20 mouse cellular contexts compared by ENCODE assay signal in genomic region chr12:111193331-111193730, GRCm38 (mm10). TPM values are rescaled to one million over a fixed set of nuclear protein-coding genes. Genes with fewer than 3 reads are reported as not detected.
A peak's percentile ranks its signal among the peaks of the same experiment; 100 is the strongest.
DNase-seq lines count a peak whose midpoint lies in the region; ATAC-seq and TF ChIP-seq lines count a peak whose summit lies in the region.
"Had no signal": no experiment of that assay in that cellular context is flagged by ENCODE, and none has a peak within 500 bp of the region (broad histone marks: within the 10 kb centered on the region; RNA-seq: fewer than 3 reads in every experiment).

No protein-coding gene starts in this region.

- H3K4me3 ChIP-seq in hindbrain, embryonic 12.5 days: no peak overlapping the region
- H3K4me3 ChIP-seq in hindbrain, postnatal 0 days (ENCODE audit: low read length): no peak overlapping the region
- no peak overlapping the region for H3K4me3 ChIP-seq in liver, embryonic 16.5 days (ENCODE audit: low read depth, low read length)
- H3K4me3 ChIP-seq: heart, embryonic 13.5 days; liver, embryonic 13.5 days had no signal

- no peaks in the 10 kb centered on the region for H3K9me3 ChIP-seq in hindbrain, embryonic 12.5 days (replicated peaks)
- H3K9me3 ChIP-seq in hindbrain, postnatal 0 days (ENCODE audit: low read length): no peaks in the 10 kb centered on the region
- H3K9me3 ChIP-seq in liver, embryonic 16.5 days (replicated peaks; ENCODE audit: control insufficient read depth, low read length): no peaks in the 10 kb centered on the region
- H3K9me3 ChIP-seq: G1E; heart, embryonic 13.5 days; liver, embryonic 13.5 days had no signal

- TF ChIP-seq CTCF in hindbrain, postnatal 0 days (IDR thresholded peaks at IDR 0.05; ENCODE audit: low read depth): no peak

- peaks cover 4% of the 10 kb centered on the region; the same call in 1 of the 2 replicates for H3K36me3 ChIP-seq in hindbrain, embryonic 12.5 days
- H3K36me3 ChIP-seq in hindbrain, postnatal 0 days (ENCODE audit: insufficient read depth, low read length): no peaks in the 10 kb centered on the region
- no peaks in the 10 kb centered on the region for H3K36me3 ChIP-seq in liver, embryonic 16.5 days (ENCODE audit: control insufficient read depth, insufficient read depth)
- H3K36me3 ChIP-seq: G1E had no signal

- H3K9ac ChIP-seq in hindbrain, embryonic 12.5 days: 0 out of 2 replicates have a peak overlapping the region, but pooled peaks have one; percentile 23
- H3K9ac ChIP-seq in hindbrain, postnatal 0 days (replicated peaks; ENCODE audit: low read length): no peak overlapping the region
- no peak overlapping the region for H3K9ac ChIP-seq in liver, embryonic 16.5 days (ENCODE audit: low read depth, low read length)
- H3K9ac ChIP-seq: heart, embryonic 13.5 days; liver, embryonic 13.5 days had no signal

- 75% methylated on average over 9 of the region's 9 CpGs for WGBS in hindbrain, embryonic 12.5 days
- WGBS in hindbrain, postnatal 0 days: 54% methylated on average over 9 of the region's 9 CpGs
- 75% methylated on average over 9 of the region's 9 CpGs for WGBS in liver, embryonic 16.5 days (ENCODE audit: insufficient replicate concordance)

- ATAC-seq in hindbrain, embryonic 12.5 days (ENCODE audit: low FRiP score): no peak
- ATAC-seq in hindbrain, postnatal 0 days: no peak
- ATAC-seq in liver, embryonic 16.5 days (ENCODE audit: low read depth): no peak

- H3K4me2 ChIP-seq in hindbrain, embryonic 12.5 days (replicated peaks): no peak overlapping the region
- H3K4me2 ChIP-seq in hindbrain, postnatal 0 days (ENCODE audit: low read depth, low read length): no peak overlapping the region
- H3K4me2 ChIP-seq in liver, embryonic 16.5 days (ENCODE audit: low read depth, low read length): no peak overlapping the region
- H3K4me2 ChIP-seq: heart, embryonic 13.5 days; liver, embryonic 13.5 days had no signal

- H3K27ac ChIP-seq in hindbrain, embryonic 12.5 days: 0 out of 2 replicates have a peak overlapping the region, but pooled peaks have one; percentile 19
- H3K27ac ChIP-seq in hindbrain, postnatal 0 days: no peak overlapping the region
- H3K27ac ChIP-seq in liver, embryonic 16.5 days (ENCODE audit: low read length): peak overlapping the region; percentile 10; the same call in 1 of the 2 replicates
- H3K27ac ChIP-seq: heart, embryonic 13.5 days; liver, embryonic 13.5 days; stomach, postnatal 0 days had no signal

- DNase-seq in hindbrain, postnatal 0 days (ENCODE audit: low spot score): no peak
- no peak for DNase-seq in liver
- DNase-seq in cerebellum, adult 11 months: peak; percentile 22
- DNase-seq in cerebellum, postnatal 25 days: peak; percentile 55 to 68
- no peak for DNase-seq in left cerebral cortex, adult 9 months (ENCODE audit: low spot score in 2 of 2)
- no peak for DNase-seq in urinary bladder, adult 2 months (ENCODE audit: low spot score)
- DNase-seq: adrenal gland, postnatal 25 days; kidney, postnatal 25 days; liver, embryonic 13.5 days; lung, postnatal 4 days; thymus, postnatal 4 days had no signal

- H3K4me1 ChIP-seq in hindbrain, embryonic 12.5 days: peaks cover 18% of the 10 kb centered on the region
- peaks cover 8% of the 10 kb centered on the region for H3K4me1 ChIP-seq in hindbrain, postnatal 0 days (ENCODE audit: insufficient read depth, low read length)
- H3K4me1 ChIP-seq in liver, embryonic 16.5 days (ENCODE audit: control insufficient read depth, low read depth, low read length): no peaks in the 10 kb centered on the region; the same call in 1 of the 2 replicates

- no peaks in the 10 kb centered on the region for H3K27me3 ChIP-seq in hindbrain, embryonic 12.5 days
- H3K27me3 ChIP-seq in hindbrain, postnatal 0 days (ENCODE audit: insufficient read depth, low read length): no peaks in the 10 kb centered on the region
- H3K27me3 ChIP-seq in liver, embryonic 16.5 days (ENCODE audit: control insufficient read depth, insufficient read depth, low read depth, low read length): no peaks in the 10 kb centered on the region
- H3K27me3 ChIP-seq: heart, embryonic 13.5 days; liver, embryonic 13.5 days had no signal

RNA-seq across cellular contexts. Expression of gene 4930595D18Rik, which starts 9.0 kb away (rescaled TPM):
- polyA plus RNA-seq in hindbrain, embryonic 12.5 days (2016; fragmentation: Nextera tagmentation; extraction: Ambion mirVana): not detected in 2 replicates
- total RNA-seq in hindbrain, postnatal 0 days (2014; rRNA removed): not detected in 2 replicates
- polyA plus RNA-seq in hindbrain, postnatal 0 days (2015; fragmentation: Nextera tagmentation; extraction: Ambion mirVana): not detected in 2 replicates
- not detected in 2 replicates for polyA plus RNA-seq in liver, embryonic 16.5 days (2015; fragmentation: Nextera tagmentation; extraction: Ambion mirVana)
- polyA plus RNA-seq in urinary bladder, adult 2 months (2012; rRNA removed): not detected in 2 replicates
- total RNA-seq: adrenal gland, postnatal 25 days; gastrocnemius, adult 8-10 months; left cerebral cortex, postnatal 10 days had no signal
- polyA plus RNA-seq: C2C12; G1E; heart, embryonic 13.5 days; liver, embryonic 13.5 days; neural tube, embryonic 11.5 days; stomach, postnatal 0 days had no signal

RNA-seq across cellular contexts. Expression of gene Traf3, which starts 27.2 kb away (rescaled TPM):
- polyA plus RNA-seq in hindbrain, embryonic 12.5 days (2016; fragmentation: Nextera tagmentation; extraction: Ambion mirVana): 23.4 and 23.9 TPM in 2 replicates
- 35.8 and 40.8 TPM in 2 replicates for total RNA-seq in hindbrain, postnatal 0 days (2014; rRNA removed)
- polyA plus RNA-seq in hindbrain, postnatal 0 days (2015; fragmentation: Nextera tagmentation; extraction: Ambion mirVana): 12.9 and 13.7 TPM in 2 replicates
- polyA plus RNA-seq in liver, embryonic 16.5 days (2015; fragmentation: Nextera tagmentation; extraction: Ambion mirVana): 1.6 and 2.3 TPM in 2 replicates
- 18.2 and 20.4 TPM in 2 replicates for polyA plus RNA-seq in urinary bladder, adult 2 months (2012; rRNA removed)
- polyA plus RNA-seq: G1E had no signal

Comparison
In these comparisons a context has a peak if more than half of its experiments do, and no peak if none do; other contexts are left out.
1. DNase-seq: peak in cerebellum, adult 11 months (single experiment) and cerebellum, postnatal 25 days (2 of 2); none in hindbrain, postnatal 0 days (single experiment), liver (single experiment), left cerebral cortex, adult 9 months (0 of 2) and urinary bladder, adult 2 months (single experiment).